Mouse (Mus musculus): ENCODE measurements around the gene Galnt3. TPM values are rescaled to one million over a fixed set of nuclear protein-coding genes. Genes with fewer than 3 reads are reported as not detected.

Galnt3 gene
- polyA plus RNA-seq, 1 experiment from 2014 or later: 13.0 TPM

DNA sequence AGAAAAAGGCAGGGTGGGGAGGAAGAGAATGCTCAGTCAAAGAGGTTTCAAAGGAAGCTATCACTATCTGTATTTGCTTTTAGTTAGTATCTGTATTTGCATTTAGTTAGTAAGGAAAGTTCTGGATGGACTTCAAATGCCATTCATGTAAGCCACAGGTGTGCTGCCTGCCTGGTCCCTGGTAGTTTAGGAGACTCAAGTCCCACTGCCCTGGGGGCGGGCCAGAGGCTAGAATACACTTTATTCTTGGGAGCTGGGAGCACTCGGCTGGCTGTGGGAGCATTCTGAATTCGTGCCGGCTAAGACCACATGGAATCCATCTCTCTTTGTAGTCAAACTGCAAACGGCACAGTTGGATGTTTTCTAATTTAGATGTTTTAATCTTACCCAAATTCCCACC, 33.5 kb downstream of the Galnt3 start:
- H3K27me3 ChIP-seq (replicated peaks; ENCODE audit: control insufficient read depth, insufficient read depth, low read length): no peaks in the 10 kb centered on the region
- no peak overlapping the region for H3K27ac ChIP-seq (ENCODE audit: low read length)
- H3K9ac ChIP-seq (ENCODE audit: low read depth, low read length): no peak overlapping the region
- H3K4me3 ChIP-seq (ENCODE audit: low read length): no peak overlapping the region
- no peaks in the 10 kb centered on the region for H3K36me3 ChIP-seq (ENCODE audit: control insufficient read depth, insufficient read depth, low read length)
- no peaks in the 10 kb centered on the region for H3K9me3 ChIP-seq (ENCODE audit: control insufficient read depth, low read length)
- H3K4me2 ChIP-seq (ENCODE audit: low read depth, low read length): no peak overlapping the region
- H3K4me1 ChIP-seq (ENCODE audit: control insufficient read depth, insufficient read depth, low read length): no peaks in the 10 kb centered on the region
- no peak for ATAC-seq
- 40% methylated on average over 5 of the region's 5 CpGs for WGBS

DNA sequence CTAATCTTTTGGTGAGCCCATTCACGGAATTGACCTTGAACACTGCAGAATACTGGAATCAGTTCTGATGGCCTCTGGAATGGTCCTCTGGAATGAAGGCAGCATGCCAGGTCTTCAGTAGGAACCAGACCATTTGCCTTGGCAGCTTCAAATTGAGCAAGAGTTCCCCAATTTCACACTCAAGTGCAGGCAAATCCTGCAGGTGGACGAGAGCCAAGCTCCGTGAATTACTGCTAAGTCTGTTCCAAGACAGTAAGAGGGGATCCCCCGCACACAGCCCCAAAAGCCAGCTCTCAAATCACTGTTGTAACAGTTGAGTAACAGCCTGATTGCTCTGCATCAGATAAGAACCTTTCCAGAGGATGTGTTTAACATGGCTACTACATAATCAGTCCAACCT, 42.9 kb downstream of the Galnt3 start:
- no peaks in the 10 kb centered on the region for H3K4me1 ChIP-seq (ENCODE audit: control insufficient read depth, insufficient read depth, low read length)
- H3K4me3 ChIP-seq (ENCODE audit: low read length): no peak overlapping the region
- H3K36me3 ChIP-seq (ENCODE audit: control insufficient read depth, insufficient read depth, low read length): no peaks in the 10 kb centered on the region
- H3K27ac ChIP-seq (ENCODE audit: low read length): no peak overlapping the region
- H3K4me2 ChIP-seq (ENCODE audit: low read depth, low read length): no peak overlapping the region
- H3K9ac ChIP-seq (ENCODE audit: low read depth, low read length): no peak overlapping the region
- WGBS: 70% methylated on average over 4 of the region's 4 CpGs
- no peaks in the 10 kb centered on the region for H3K27me3 ChIP-seq (replicated peaks; ENCODE audit: control insufficient read depth, insufficient read depth, low read length)
- ATAC-seq: no peak
- H3K9me3 ChIP-seq (ENCODE audit: control insufficient read depth, low read length): no peaks in the 10 kb centered on the region

DNA sequence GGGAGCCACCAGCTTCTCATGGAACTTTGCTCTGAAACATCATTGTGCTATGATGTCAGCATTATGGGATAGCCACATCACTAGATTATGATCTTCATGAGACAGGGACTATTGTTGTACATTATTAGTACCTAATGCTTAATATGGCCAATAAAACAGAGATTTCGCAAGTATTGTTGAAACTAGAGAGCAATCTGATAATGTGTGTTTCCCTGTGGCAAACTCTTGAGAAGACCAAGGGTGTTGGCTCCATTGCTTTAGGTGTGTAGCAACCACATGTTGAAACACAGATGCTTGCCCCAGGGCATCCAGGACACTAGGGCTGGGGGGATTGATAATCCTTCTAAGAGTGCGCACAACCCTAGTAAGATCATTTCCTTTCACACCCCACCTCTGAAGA, 44.1 kb downstream of the Galnt3 start:
- Histone ChIP-seq H3K9ac (ENCODE audit: low read depth, low read length) (no peak overlapping the region), H3K27ac (ENCODE audit: low read length) (no peak overlapping the region), H3K4me1 (ENCODE audit: control insufficient read depth, insufficient read depth, low read length) (no peaks in the 10 kb centered on the region), H3K4me2 (ENCODE audit: low read depth, low read length) (no peak overlapping the region), H3K36me3 (ENCODE audit: control insufficient read depth, insufficient read depth, low read length) (no peaks in the 10 kb centered on the region), H3K9me3 (ENCODE audit: control insufficient read depth, low read length) (no peaks in the 10 kb centered on the region), H3K4me3 (ENCODE audit: low read length) (no peak overlapping the region), H3K27me3 (replicated peaks; ENCODE audit: control insufficient read depth, insufficient read depth, low read length) (no peaks in the 10 kb centered on the region)
- no peak for ATAC-seq
- 94% methylated on average over 2 of the region's 2 CpGs for WGBS

DNA sequence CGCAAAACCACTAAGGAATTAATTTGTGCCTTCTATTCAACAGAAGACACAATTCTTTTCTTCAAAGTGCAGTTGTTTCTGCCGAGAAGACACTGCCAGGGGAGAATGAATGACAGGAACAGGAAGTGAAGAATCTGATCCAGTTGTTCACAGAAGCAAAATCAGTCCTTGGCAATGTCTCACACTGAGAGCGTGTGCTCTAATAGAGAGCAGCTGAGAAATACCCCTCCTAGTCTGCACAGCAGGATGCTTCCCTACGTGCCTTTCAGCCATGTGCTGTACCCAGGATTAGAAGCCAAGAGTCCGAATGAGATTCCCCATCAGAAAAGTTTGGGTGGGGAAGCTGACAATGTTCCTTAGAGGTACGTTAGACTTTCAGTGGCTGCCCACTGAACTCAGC, 55.3 kb downstream of the Galnt3 start:
- Histone ChIP-seq H3K27ac (ENCODE audit: low read length) (no peak overlapping the region), H3K27me3 (replicated peaks; ENCODE audit: control insufficient read depth, insufficient read depth, low read length) (no peaks in the 10 kb centered on the region), H3K4me2 (ENCODE audit: low read depth, low read length) (no peak overlapping the region), H3K36me3 (ENCODE audit: control insufficient read depth, insufficient read depth, low read length) (no peaks in the 10 kb centered on the region), H3K9me3 (ENCODE audit: control insufficient read depth, low read length) (no peaks in the 10 kb centered on the region), H3K4me1 (ENCODE audit: control insufficient read depth, insufficient read depth, low read length) (no peaks in the 10 kb centered on the region), H3K4me3 (ENCODE audit: low read length) (no peak overlapping the region), H3K9ac (ENCODE audit: low read depth, low read length) (no peak overlapping the region)
- no peak for ATAC-seq
- 43% methylated on average over 6 of the region's 6 CpGs for WGBS

DNA sequence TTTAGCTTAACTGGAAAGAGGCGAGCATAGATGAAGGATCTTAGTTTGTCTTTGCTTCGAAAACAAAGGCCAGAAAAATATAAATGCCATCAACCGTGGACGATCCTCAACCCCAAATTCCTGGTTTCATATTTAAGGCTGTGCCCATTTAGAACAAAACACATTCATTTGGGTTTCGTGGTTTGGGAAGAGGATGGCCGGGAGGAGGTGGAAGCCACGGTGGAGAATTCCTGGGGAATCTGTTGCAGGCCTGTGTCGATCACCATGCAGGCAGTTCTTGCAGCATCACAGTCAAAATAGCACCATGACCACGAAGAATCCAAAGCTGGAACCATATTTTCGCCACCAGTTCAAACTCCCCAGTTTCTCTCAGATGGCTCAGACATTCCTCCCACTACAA, 61.5 kb downstream of the Galnt3 start:
- WGBS: 89% methylated on average over 10 of the region's 10 CpGs
- Histone ChIP-seq H3K27ac (ENCODE audit: low read length) (no peak overlapping the region), H3K27me3 (replicated peaks; ENCODE audit: control insufficient read depth, insufficient read depth, low read length) (no peaks in the 10 kb centered on the region), H3K9ac (ENCODE audit: low read depth, low read length) (no peak overlapping the region), H3K36me3 (ENCODE audit: control insufficient read depth, insufficient read depth, low read length) (no peaks in the 10 kb centered on the region), H3K9me3 (ENCODE audit: control insufficient read depth, low read length) (no peaks in the 10 kb centered on the region), H3K4me2 (ENCODE audit: low read depth, low read length) (no peak overlapping the region), H3K4me1 (ENCODE audit: control insufficient read depth, insufficient read depth, low read length) (no peaks in the 10 kb centered on the region), H3K4me3 (ENCODE audit: low read length) (no peak overlapping the region)
- no peak for ATAC-seq

DNA sequence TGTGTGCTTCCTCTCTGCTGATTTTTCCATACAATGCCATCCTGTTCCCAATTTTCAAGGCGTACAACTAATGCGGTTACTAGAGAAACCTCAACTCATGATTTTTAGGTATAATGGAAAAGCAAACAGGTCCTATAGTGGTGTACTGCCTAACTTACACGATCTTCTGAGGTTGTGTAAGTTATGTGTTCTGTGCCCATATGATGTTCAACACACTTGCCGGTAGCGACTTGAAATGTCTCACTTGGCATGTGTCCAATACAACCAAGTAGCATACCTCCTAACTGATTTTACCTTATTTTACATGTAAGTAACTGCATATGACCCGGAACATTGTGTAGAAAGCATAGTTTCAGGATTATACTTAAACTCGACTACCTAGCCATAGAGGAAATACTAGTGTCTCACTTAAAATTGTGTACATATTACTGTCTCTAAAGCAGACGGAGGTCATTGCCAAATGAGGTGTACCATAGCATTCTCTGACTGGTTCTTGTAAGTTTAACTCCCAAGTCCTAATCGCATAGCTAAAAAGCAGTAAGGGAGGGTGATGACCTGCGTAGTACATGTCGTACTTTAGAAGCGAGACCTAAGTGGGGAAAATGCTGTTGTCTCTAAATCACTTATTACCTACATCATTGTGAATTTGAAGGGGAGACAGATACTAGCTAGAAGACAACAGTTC, 80.2 kb downstream of the Galnt3 start:
- no peak for ATAC-seq
- WGBS: 89% methylated on average over 12 of the region's 12 CpGs
- no peaks in the 10 kb centered on the region for H3K27me3 ChIP-seq (replicated peaks; ENCODE audit: control insufficient read depth, insufficient read depth, low read length)
- no peaks in the 10 kb centered on the region for H3K9me3 ChIP-seq (ENCODE audit: control insufficient read depth, low read length)
- no peak overlapping the region for H3K4me2 ChIP-seq (ENCODE audit: low read depth, low read length)
- no peaks in the 10 kb centered on the region for H3K4me1 ChIP-seq (ENCODE audit: control insufficient read depth, insufficient read depth, low read length)
- H3K36me3 ChIP-seq (ENCODE audit: control insufficient read depth, insufficient read depth, low read length): no peaks in the 10 kb centered on the region
- H3K4me3 ChIP-seq (ENCODE audit: low read length): no peak overlapping the region
- no peak overlapping the region for H3K9ac ChIP-seq (ENCODE audit: low read depth, low read length)
- no peak overlapping the region for H3K27ac ChIP-seq (ENCODE audit: low read length)

DNA sequence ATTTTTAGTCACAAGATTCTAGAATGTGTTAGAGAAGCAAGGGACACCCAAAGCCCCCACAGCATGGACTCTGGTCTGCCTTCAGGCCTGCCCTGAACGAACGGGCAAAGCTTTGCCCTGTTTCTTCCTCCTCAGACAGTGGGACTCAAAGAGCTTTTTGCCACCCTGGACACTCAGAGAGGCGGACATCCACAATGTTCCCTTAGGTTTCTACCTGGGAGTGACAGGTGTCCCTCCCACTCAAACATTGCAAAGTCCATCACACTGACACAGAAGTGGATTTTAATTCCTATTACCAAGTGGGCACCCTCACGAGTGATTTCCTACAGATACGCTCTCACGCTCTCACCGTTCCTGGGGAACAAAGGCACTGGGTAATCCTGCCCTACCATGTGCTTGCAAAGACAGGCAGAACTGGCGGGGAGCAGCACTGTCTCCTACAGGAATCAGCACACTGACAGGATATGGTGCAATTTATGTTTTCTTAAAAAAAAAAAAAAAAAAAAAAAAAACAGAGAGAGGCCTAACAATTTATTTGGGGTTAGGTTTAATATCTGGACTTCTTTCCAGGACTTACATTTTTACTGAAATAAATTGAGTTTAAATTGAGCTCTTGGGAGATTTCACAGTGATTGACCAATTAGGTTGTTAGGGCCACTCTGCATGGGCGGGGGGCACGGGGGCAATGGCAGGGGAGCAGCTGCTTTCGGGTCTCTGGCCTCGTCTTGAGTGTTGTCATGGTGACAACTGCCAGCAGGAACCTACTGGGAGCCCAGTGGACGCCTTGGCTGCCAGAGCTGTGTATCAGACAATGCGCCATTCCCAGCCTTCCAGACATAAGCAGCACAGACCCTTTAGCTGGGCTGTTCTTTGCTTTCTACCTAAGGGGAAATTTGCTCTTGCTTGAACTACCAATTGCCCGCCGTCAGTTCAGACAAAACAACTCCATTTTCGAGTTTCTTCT, 81.1 kb downstream of the Galnt3 start:
- Histone ChIP-seq H3K9me3 (ENCODE audit: control insufficient read depth, low read length) (no peaks in the 10 kb centered on the region), H3K9ac (ENCODE audit: low read depth, low read length) (no peak overlapping the region), H3K4me2 (ENCODE audit: low read depth, low read length) (no peak overlapping the region), H3K27me3 (replicated peaks; ENCODE audit: control insufficient read depth, insufficient read depth, low read length) (no peaks in the 10 kb centered on the region), H3K4me3 (ENCODE audit: low read length) (no peak overlapping the region), H3K36me3 (ENCODE audit: control insufficient read depth, insufficient read depth, low read length) (no peaks in the 10 kb centered on the region), H3K27ac (ENCODE audit: low read length) (no peak overlapping the region), H3K4me1 (ENCODE audit: control insufficient read depth, insufficient read depth, low read length) (no peaks in the 10 kb centered on the region)
- 65% methylated on average over 17 of the region's 17 CpGs for WGBS
- ATAC-seq: no peak

DNA sequence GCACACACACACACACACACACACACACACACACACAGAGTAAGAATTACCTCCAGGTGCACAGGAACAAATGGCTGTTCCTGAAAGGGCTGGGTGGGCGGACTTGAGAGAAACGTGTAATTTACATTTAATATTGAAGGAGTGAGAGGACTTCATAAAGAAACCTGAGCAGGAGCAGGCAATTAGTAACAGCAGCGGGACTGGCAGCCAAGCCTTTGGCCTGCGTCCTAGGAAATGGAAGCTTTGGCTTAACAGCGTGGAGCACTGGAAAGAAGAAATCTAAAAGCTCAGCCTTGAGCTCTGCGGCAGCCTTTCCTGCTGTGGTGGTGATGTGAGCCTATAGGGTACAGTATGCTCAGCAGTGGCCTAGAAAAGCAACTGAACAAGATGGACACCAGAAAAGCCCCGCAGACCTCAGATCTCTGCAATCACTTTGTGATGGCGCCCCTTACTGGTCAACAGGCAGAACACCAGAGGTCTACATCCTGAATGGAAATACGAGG, 82.8 kb downstream of the Galnt3 start:
- WGBS: 72% methylated on average over 9 of the region's 9 CpGs
- Histone ChIP-seq H3K4me2 (ENCODE audit: low read depth, low read length) (no peak overlapping the region), H3K9me3 (ENCODE audit: control insufficient read depth, low read length) (no peaks in the 10 kb centered on the region), H3K36me3 (ENCODE audit: control insufficient read depth, insufficient read depth, low read length) (no peaks in the 10 kb centered on the region), H3K4me3 (ENCODE audit: low read length) (no peak overlapping the region), H3K9ac (ENCODE audit: low read depth, low read length) (no peak overlapping the region), H3K27me3 (replicated peaks; ENCODE audit: control insufficient read depth, insufficient read depth, low read length) (no peaks in the 10 kb centered on the region), H3K27ac (ENCODE audit: low read length) (no peak overlapping the region), H3K4me1 (ENCODE audit: control insufficient read depth, insufficient read depth, low read length) (no peaks in the 10 kb centered on the region)
- ATAC-seq: no peak

DNA sequence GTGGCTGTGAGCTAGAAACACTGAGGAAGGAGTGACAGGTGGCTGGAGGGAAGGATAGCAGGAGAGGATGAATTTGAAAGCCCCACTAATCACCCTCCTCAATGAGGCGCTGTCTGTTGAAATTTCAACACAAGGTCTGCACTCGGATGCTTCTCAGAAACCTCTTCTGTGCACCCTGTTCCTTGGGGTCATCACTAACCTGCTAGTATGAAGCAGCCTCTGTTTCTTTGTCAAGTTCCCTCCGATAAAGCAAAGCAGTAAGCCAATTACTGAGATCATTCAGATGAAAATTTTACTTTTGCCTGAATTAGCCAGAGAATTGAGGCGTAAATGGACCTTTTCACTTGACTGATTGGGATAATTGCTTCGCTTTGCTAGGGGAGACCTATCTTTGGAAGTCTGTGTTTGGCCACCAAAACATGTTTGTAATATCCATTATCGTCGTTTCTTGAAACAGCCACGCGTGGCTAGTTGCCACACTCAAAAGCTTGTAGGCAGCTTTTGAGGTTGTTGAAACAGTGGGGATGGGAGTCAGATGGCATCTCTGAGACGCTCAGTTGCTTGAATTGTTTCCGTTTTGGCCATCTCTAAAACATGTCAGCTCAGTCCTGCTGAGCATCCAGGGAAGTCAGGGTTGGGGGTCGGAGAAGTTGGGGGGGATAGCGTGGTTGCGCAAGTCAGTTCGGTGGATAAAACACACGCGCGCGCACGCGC, 83.4 kb downstream of the Galnt3 start:
- H3K4me1 ChIP-seq (ENCODE audit: control insufficient read depth, insufficient read depth, low read length): no peaks in the 10 kb centered on the region
- H3K9me3 ChIP-seq (ENCODE audit: control insufficient read depth, low read length): no peaks in the 10 kb centered on the region
- ATAC-seq: no peak
- H3K4me2 ChIP-seq (ENCODE audit: low read depth, low read length): no peak overlapping the region
- WGBS: 88% methylated on average over 21 of the region's 21 CpGs
- no peaks in the 10 kb centered on the region for H3K27me3 ChIP-seq (replicated peaks; ENCODE audit: control insufficient read depth, insufficient read depth, low read length)
- H3K9ac ChIP-seq (ENCODE audit: low read depth, low read length): no peak overlapping the region
- no peaks in the 10 kb centered on the region for H3K36me3 ChIP-seq (ENCODE audit: control insufficient read depth, insufficient read depth, low read length)
- no peak overlapping the region for H3K27ac ChIP-seq (ENCODE audit: low read length)
- no peak overlapping the region for H3K4me3 ChIP-seq (ENCODE audit: low read length)

Measured in intestine, embryonic 16.5 days (tissue).